Mouse (Mus musculus): ENCODE measurements at regions not wholly inside any gene's neighbourhood (a gene's known extent, or its start where the extent isn't known, plus 50 kb on each side); places are given as distances from the start of the nearest gene placed in this dataset.
A peak's percentile ranks its signal among the peaks of the same experiment; 100 is the strongest.

- Histone ChIP-seq H3K27ac (no peak overlapping the region), H3K79me2 (replicated peaks; ENCODE audit: control insufficient read depth, insufficient read depth, low read length) (no peaks in the 10 kb centered on the region)
Observed at GRCm38 (mm10) chr15:59783393-59783781, 233.0 kb downstream of the 4933412E24Rik start.

GRCm38 (mm10) chr15:59780506-59780905, 235.9 kb downstream of the 4933412E24Rik start:
- H3K27ac ChIP-seq: no peak overlapping the region
- H3K36me3 ChIP-seq (ENCODE audit: control insufficient read depth, insufficient read depth, low read length): no peaks in the 10 kb centered on the region
- no peaks in the 10 kb centered on the region for H3K27me3 ChIP-seq (ENCODE audit: control insufficient read depth, insufficient read depth, low read length)
- H3K4me3 ChIP-seq: no peak overlapping the region
- intact Hi-C loops (cut with DNase I): no loop called here
- peaks cover 12% of the 10 kb centered on the region for H3K4me1 ChIP-seq (ENCODE audit: control insufficient read depth, insufficient read depth, low read length)
- DNase-seq: no peak
- 73% methylated on average over 1 of the region's 1 CpGs for WGBS
- H3K9ac ChIP-seq (ENCODE audit: low read depth, low read length): no peak overlapping the region
- TF ChIP-seq CTCF (IDR thresholded peaks at IDR 0.05) (no peak), EP300 (IDR thresholded peaks at IDR 0.05; ENCODE audit: insufficient read depth, low read depth, low read length) (no peak), POLR2A (IDR thresholded peaks at IDR 0.05; ENCODE audit: insufficient read depth, low read depth, low read length) (no peak)
- H3K79me2 ChIP-seq (replicated peaks; ENCODE audit: control insufficient read depth, insufficient read depth, low read length): no peaks in the 10 kb centered on the region

More at GRCm38 (mm10) chr15:59783393-59783781, 233.0 kb downstream of the 4933412E24Rik start:
- 16% methylated on average over 6 of the region's 6 CpGs for WGBS
- no peak overlapping the region for H3K9ac ChIP-seq (ENCODE audit: low read depth, low read length)
- H3K36me3 ChIP-seq (ENCODE audit: control insufficient read depth, insufficient read depth, low read length): no peaks in the 10 kb centered on the region
- H3K4me1 ChIP-seq (ENCODE audit: control insufficient read depth, insufficient read depth, low read length): peaks cover 3% of the 10 kb centered on the region
- no peak for DNase-seq
- intact Hi-C loops (cut with DNase I): no loop called here
- TF ChIP-seq CTCF (IDR thresholded peaks at IDR 0.05) (no peak), EP300 (IDR thresholded peaks at IDR 0.05; ENCODE audit: insufficient read depth, low read depth, low read length) (no peak), POLR2A (IDR thresholded peaks at IDR 0.05; ENCODE audit: insufficient read depth, low read depth, low read length) (no peak)
- no peaks in the 10 kb centered on the region for H3K27me3 ChIP-seq (ENCODE audit: control insufficient read depth, insufficient read depth, low read length)
- H3K4me3 ChIP-seq: no peak overlapping the region

GRCm38 (mm10) chr15:59777307-59777871, 239.0 kb downstream of the 4933412E24Rik start:
- TF ChIP-seq CTCF (IDR thresholded peaks at IDR 0.05): no peak
- no peak for TF ChIP-seq POLR2A (IDR thresholded peaks at IDR 0.05; ENCODE audit: insufficient read depth, low read depth, low read length)
- peak; percentile 43; the same call in 1 of the 2 replicates for TF ChIP-seq EP300 (IDR thresholded peaks at IDR 0.05; ENCODE audit: insufficient read depth, low read depth, low read length)
- WGBS: 41% methylated on average over 13 of the region's 13 CpGs
- DNase-seq: peak; percentile 84 to 89
- Histone ChIP-seq H3K36me3 (ENCODE audit: control insufficient read depth, insufficient read depth, low read length) (no peaks in the 10 kb centered on the region), H3K4me3 (no peak overlapping the region), H3K27ac (peak overlapping the region; percentile 57; the same call in 1 of the 2 replicates), H3K79me2 (replicated peaks; ENCODE audit: control insufficient read depth, insufficient read depth, low read length) (no peaks in the 10 kb centered on the region), H3K27me3 (ENCODE audit: control insufficient read depth, insufficient read depth, low read length) (no peaks in the 10 kb centered on the region), H3K4me1 (ENCODE audit: control insufficient read depth, insufficient read depth, low read length) (peaks cover 9% of the 10 kb centered on the region), H3K9ac (ENCODE audit: low read depth, low read length) (no peak overlapping the region)
- intact Hi-C loops (cut with DNase I): loop anchor here (5.0 kb wide), 2 partner anchors 95 to 110 kb away; no protein-coding TSS in a partner anchor

DNA sequence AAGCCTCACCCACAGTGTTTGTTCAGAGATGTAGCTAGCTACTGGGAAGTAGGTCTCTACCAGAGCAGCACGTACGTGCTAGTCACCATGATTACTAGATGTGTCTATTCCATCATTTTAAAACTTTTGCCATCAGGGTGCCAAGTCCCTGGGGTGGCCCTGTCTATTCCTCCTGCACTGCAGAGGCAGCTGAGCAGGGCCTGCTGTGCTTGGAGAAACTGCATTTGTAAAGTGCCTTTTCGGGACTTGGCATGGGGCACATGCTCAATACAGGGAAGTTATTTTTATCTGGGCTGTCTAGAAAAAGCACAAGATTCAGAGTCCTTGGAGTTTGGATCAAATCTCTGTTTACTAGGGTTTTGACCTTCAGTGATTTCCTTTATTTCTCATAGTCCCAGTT, 240.6 kb downstream of the 4933412E24Rik start:
- peak; percentile 35 to 38 for DNase-seq
- TF ChIP-seq POLR2A (IDR thresholded peaks at IDR 0.05; ENCODE audit: insufficient read depth, low read depth, low read length): no peak
- no peak for TF ChIP-seq CTCF (IDR thresholded peaks at IDR 0.05)

GRCm38 (mm10) chr15:59773983-59774382, 242.4 kb downstream of the 4933412E24Rik start:
- 82% methylated on average over 2 of the region's 2 CpGs for WGBS
- peaks cover 9% of the 10 kb centered on the region for H3K4me1 ChIP-seq (ENCODE audit: control insufficient read depth, insufficient read depth, low read length)
- TF ChIP-seq CTCF (IDR thresholded peaks at IDR 0.05): no peak
- TF ChIP-seq EP300 (IDR thresholded peaks at IDR 0.05; ENCODE audit: insufficient read depth, low read depth, low read length): no peak
- TF ChIP-seq POLR2A (IDR thresholded peaks at IDR 0.05; ENCODE audit: insufficient read depth, low read depth, low read length): no peak
- H3K79me2 ChIP-seq (replicated peaks; ENCODE audit: control insufficient read depth, insufficient read depth, low read length): no peaks in the 10 kb centered on the region
- intact Hi-C loops (cut with DNase I): no loop called here
- no peak overlapping the region for H3K4me3 ChIP-seq
- no peaks in the 10 kb centered on the region for H3K36me3 ChIP-seq (ENCODE audit: control insufficient read depth, insufficient read depth, low read length)
- H3K27me3 ChIP-seq (ENCODE audit: control insufficient read depth, insufficient read depth, low read length): no peaks in the 10 kb centered on the region
- DNase-seq: no peak
- no peak overlapping the region for H3K9ac ChIP-seq (ENCODE audit: low read depth, low read length)
- H3K27ac ChIP-seq: no peak overlapping the region

More for the DNA sequence above, 240.6 kb downstream of the 4933412E24Rik start:
- WGBS: 46% methylated on average over 3 of the region's 3 CpGs
- Histone ChIP-seq H3K4me1 (ENCODE audit: control insufficient read depth, insufficient read depth, low read length) (peaks cover 9% of the 10 kb centered on the region), H3K9ac (ENCODE audit: low read depth, low read length) (no peak overlapping the region), H3K4me3 (no peak overlapping the region), H3K79me2 (replicated peaks; ENCODE audit: control insufficient read depth, insufficient read depth, low read length) (no peaks in the 10 kb centered on the region), H3K27ac (peak overlapping the region; percentile 57), H3K36me3 (ENCODE audit: control insufficient read depth, insufficient read depth, low read length) (no peaks in the 10 kb centered on the region), H3K27me3 (ENCODE audit: control insufficient read depth, insufficient read depth, low read length) (no peaks in the 10 kb centered on the region)
- intact Hi-C loops (cut with DNase I): loop anchor here (5.0 kb wide), 2 partner anchors 93 to 108 kb away; no protein-coding TSS in a partner anchor

DNA sequence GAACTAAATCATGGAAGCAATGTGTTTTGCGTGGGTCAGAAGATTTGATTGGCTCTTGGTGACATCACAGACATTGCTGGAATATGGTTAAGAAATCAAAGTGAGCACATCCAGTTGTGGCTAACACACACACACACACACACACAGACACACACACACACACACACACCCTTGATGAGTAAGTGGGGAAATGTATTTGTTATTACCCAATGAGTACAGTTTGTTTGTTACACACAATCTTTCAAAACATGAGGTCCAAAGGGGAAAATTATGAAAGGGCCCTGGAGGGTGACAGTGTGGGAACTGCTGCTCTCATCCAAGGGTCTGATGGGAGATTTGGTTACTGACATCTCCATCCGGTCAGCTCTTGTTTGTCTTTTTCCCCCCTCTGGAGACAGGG, 243.8 kb downstream of the 4933412E24Rik start:
- Histone ChIP-seq H3K9ac (ENCODE audit: low read depth, low read length) (no peak overlapping the region), H3K36me3 (ENCODE audit: control insufficient read depth, insufficient read depth, low read length) (no peaks in the 10 kb centered on the region), H3K27ac (no peak overlapping the region), H3K4me3 (no peak overlapping the region), H3K27me3 (ENCODE audit: control insufficient read depth, insufficient read depth, low read length) (no peaks in the 10 kb centered on the region), H3K79me2 (replicated peaks; ENCODE audit: control insufficient read depth, insufficient read depth, low read length) (no peaks in the 10 kb centered on the region), H3K4me1 (ENCODE audit: control insufficient read depth, insufficient read depth, low read length) (peaks cover 7% of the 10 kb centered on the region)
- no peak for DNase-seq
- WGBS: 71% methylated on average over 2 of the region's 2 CpGs
- TF ChIP-seq EP300 (IDR thresholded peaks at IDR 0.05; ENCODE audit: insufficient read depth, low read depth, low read length) (no peak), CTCF (IDR thresholded peaks at IDR 0.05) (no peak)
- intact Hi-C loops (cut with DNase I): no loop called here
